22 mouse cellular contexts compared by ENCODE assay signal in genomic region chr19:26501064-26501463, GRCm38 (mm10).
"Had no signal": no experiment of that assay in that cellular context is flagged by ENCODE, and none has a peak within 500 bp of the region (broad histone marks: within the 10 kb centered on the region; RNA-seq: fewer than 3 reads in every experiment).

No protein-coding gene starts in this region.

- H3K4me1 ChIP-seq: kidney, embryonic 15.5 days; limb, embryonic 12.5 days; limb, embryonic 15.5 days; midbrain, embryonic 12.5 days; midbrain, embryonic 15.5 days; neural tube, embryonic 12.5 days; neural tube, embryonic 15.5 days; stomach, embryonic 15.5 days had no signal

- H3K9ac ChIP-seq: kidney, embryonic 15.5 days; limb, embryonic 12.5 days; limb, embryonic 15.5 days; liver, embryonic 14.5 days; liver, postnatal 0 days; midbrain, embryonic 12.5 days; midbrain, embryonic 15.5 days; neural tube, embryonic 12.5 days; neural tube, embryonic 15.5 days; stomach, embryonic 15.5 days had no signal

- H3K9me3 ChIP-seq: kidney, embryonic 15.5 days; limb, embryonic 15.5 days; neural tube, embryonic 12.5 days; neural tube, embryonic 15.5 days; stomach, embryonic 15.5 days had no signal

- H3K27me3 ChIP-seq: kidney, embryonic 15.5 days; limb, embryonic 12.5 days; limb, embryonic 15.5 days; midbrain, embryonic 12.5 days; midbrain, embryonic 15.5 days; neural tube, embryonic 12.5 days; neural tube, embryonic 15.5 days; stomach, embryonic 15.5 days had no signal

- ATAC-seq: liver, postnatal 0 days; midbrain, embryonic 15.5 days had no signal

- H3K27ac ChIP-seq: kidney, embryonic 15.5 days; limb, embryonic 12.5 days; limb, embryonic 15.5 days; liver, embryonic 14.5 days; macrophage; midbrain, embryonic 12.5 days; midbrain, embryonic 15.5 days; neural tube, embryonic 12.5 days; neural tube, embryonic 15.5 days; stomach, embryonic 15.5 days had no signal

- DNase-seq: kidney, adult 11 months; kidney, adult 8-10 months; kidney, postnatal 10 days; kidney, postnatal 36 days; left cerebral cortex, postnatal 4 days; liver, postnatal 0 days; lung, postnatal 10 days; right cerebral cortex, adult 18-20 months; right cerebral cortex, postnatal 14 days; spleen, adult 18-20 months; thymus, postnatal 25 days had no signal

- H3K4me2 ChIP-seq: kidney, embryonic 15.5 days; limb, embryonic 12.5 days; limb, embryonic 15.5 days; liver, embryonic 11.5 days; midbrain, embryonic 12.5 days; midbrain, embryonic 15.5 days; neural tube, embryonic 12.5 days; neural tube, embryonic 15.5 days; stomach, embryonic 15.5 days had no signal

- H3K4me3 ChIP-seq: kidney, embryonic 15.5 days; limb, embryonic 12.5 days; limb, embryonic 15.5 days; midbrain, embryonic 12.5 days; midbrain, embryonic 15.5 days; neural tube, embryonic 12.5 days; neural tube, embryonic 15.5 days; stomach, embryonic 15.5 days had no signal

- H3K36me3 ChIP-seq: kidney, embryonic 15.5 days; limb, embryonic 12.5 days; limb, embryonic 15.5 days; midbrain, embryonic 12.5 days; midbrain, embryonic 15.5 days; neural tube, embryonic 12.5 days; neural tube, embryonic 15.5 days; stomach, embryonic 15.5 days had no signal
